Mouse (Mus musculus): ENCODE measurements around the gene Tspan5.

Tspan5 gene

DNA sequence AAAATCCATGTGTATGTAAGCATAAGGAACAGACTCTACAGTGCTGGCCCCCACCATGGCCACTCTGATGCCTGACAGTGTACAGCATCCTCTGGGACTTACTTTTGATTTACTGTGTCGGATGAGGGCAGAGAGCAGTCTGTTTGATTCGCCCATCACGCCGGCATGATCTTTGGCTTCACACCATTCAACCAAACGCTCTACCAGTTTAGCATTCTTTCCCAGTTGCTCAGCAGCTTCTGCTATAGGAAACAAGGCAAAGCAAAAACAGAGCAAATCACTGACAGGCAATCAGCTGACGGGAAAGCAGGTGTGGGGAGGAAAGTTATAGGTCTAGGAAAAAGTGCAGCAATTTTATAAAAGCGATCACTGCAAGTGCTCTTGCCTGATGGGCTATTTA is 213.2 kb downstream of the Tspan5 start:
- DNase-seq, result no peak

Data from right cerebral cortex, adult 18-20 months (tissue).